Mouse (Mus musculus): ENCODE measurements around the gene Scgb2a2. TPM values are rescaled to one million over a fixed set of nuclear protein-coding genes. Genes with fewer than 3 reads are reported as not detected.

The Scgb2a2 gene
- total and polyA plus RNA-seq, 3 experiments = not detected

DNA sequence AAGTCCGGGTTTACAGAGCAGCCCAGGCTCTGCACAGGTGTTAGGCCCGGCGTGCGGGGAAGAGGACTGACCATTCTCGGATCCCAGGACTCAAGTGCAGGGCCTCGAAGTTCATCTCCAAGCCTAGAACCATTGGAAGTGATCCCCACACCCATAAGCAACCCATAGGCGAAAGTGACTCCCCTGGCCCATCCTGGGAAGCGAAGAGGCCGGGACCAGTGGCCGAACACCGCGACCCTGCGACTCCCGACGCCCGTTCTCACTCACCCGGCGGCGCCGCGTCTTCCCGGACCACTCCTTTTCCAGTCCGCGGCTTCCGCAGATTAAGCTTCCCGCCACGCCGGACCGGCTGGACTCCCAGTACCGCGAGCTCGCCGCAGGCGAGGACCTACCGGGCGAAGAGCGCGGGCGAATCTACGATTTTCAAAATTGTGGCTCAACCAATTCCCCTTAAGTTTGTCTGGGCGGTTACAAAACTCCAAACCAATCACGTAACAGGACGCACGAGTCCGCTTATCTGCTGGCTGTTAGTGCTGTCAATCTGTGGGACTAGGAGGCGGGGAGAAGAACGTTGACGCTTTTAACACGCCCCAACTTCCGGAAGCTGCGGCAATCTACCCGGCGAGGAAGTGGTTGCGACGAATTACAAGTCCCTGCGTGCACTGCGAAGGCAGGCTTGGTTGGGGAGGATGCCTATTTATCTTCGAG, 51.9 kb downstream of the Scgb2a2 start, which contains the start of gene Incenp (continued):
- TF ChIP-seq USF1 (IDR thresholded peaks at IDR 0.05; ENCODE audit: low read depth, low read length) (no peak), UBTF (IDR thresholded peaks at IDR 0.05; ENCODE audit: borderline replicate concordance, insufficient read depth, low read depth, low read length) (no peak), CTCF (IDR thresholded peaks at IDR 0.05 in 2 of 3, conservative IDR thresholded peaks at IDR 0.05 in 1 of 3; ENCODE audit: control insufficient read depth in 1 of 3, insufficient read depth in 1 of 3, low read depth in 2 of 3, low read length in 3 of 3, poor library complexity in 1 of 3, severe bottlenecking in 1 of 3) (no peak), BHLHE40 (IDR thresholded peaks at IDR 0.05; ENCODE audit: borderline replicate concordance, low read depth, low read length) (no peak), MAFK (IDR thresholded peaks at IDR 0.05; ENCODE audit: borderline replicate concordance, low read depth, low read length) (no peak), MYC (IDR thresholded peaks at IDR 0.05; ENCODE audit: low read depth, low read length) (peak; percentile 52), RCOR1 (IDR thresholded peaks at IDR 0.05; ENCODE audit: low read depth, low read length) (no peak), ZC3H11A (IDR thresholded peaks at IDR 0.05; ENCODE audit: low read depth, low read length) (no peak), GABPA (IDR thresholded peaks at IDR 0.05; ENCODE audit: low read depth, low read length) (no peak), POLR2AphosphoS2 (IDR thresholded peaks at IDR 0.05; ENCODE audit: low read length) (peak; percentile 82; the same call in 1 of the 2 replicates), KAT2A (conservative IDR thresholded peaks at IDR 0.05; ENCODE audit: low read depth, low read length) (no peak), TAL1 (IDR thresholded peaks at IDR 0.05; ENCODE audit: low read length) (no peak), JUND (IDR thresholded peaks at IDR 0.05; ENCODE audit: low read depth, low read length) (no peak), MAZ (IDR thresholded peaks at IDR 0.05; ENCODE audit: low read depth, low read length) (no peak), MYB (IDR thresholded peaks at IDR 0.05; ENCODE audit: low read depth, low read length) (no peak), ZKSCAN1 (IDR thresholded peaks at IDR 0.05; ENCODE audit: low read depth, low read length) (no peak), RAD21 (IDR thresholded peaks at IDR 0.05; ENCODE audit: low read depth, low read length) (no peak)

DNA sequence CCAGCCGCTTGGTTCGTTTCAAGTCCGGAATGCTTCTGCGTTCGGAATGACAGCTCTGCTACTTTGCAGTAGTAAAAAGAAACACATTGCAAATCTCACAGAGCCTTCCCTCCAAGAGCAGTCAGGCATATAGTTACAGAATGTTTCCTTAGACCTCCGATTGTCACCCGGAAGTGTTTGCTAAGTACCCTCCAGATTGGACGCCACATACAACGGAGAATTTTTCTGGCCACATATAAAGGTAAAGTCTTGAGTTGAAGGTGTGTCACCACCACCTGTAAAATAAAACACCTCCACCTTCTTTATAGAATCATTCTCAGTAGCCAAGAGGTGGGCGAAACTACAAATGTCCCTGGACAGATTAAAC, 52.4 kb downstream of the Scgb2a2 start:
- Histone ChIP-seq H3K36me3 (ENCODE audit: control insufficient read depth in 1 of 2, insufficient read depth in 2 of 2, low read length in 2 of 2) (peaks cover 0 to 25% of the 10 kb centered on the region in 2 experiments; a peak in 3 of 4 replicates), H3K27ac (ENCODE audit: control insufficient read depth, low read depth, low read length) (peak overlapping the region; percentile 94), H3K4me3 (ENCODE audit: control insufficient read depth in 1 of 2, insufficient read depth in 1 of 2, low read depth in 2 of 2, low read length in 2 of 2) (peak overlapping the region; percentile 62 to 65), H3K79me2 (ENCODE audit: control insufficient read depth, insufficient read depth, low read length, poor library complexity) (peaks cover 45% of the 10 kb centered on the region), H3K4me1 (ENCODE audit: control insufficient read depth in 1 of 2, insufficient read depth in 2 of 2, low read length in 2 of 2) (peaks cover 0 to 24% of the 10 kb centered on the region in 2 experiments; a peak in 3 of 4 replicates), H3K9me3 (replicated peaks; ENCODE audit: insufficient read depth, low read length) (no peaks in the 10 kb centered on the region), H3K27me3 (ENCODE audit: control insufficient read depth in 1 of 2, insufficient read depth in 2 of 2, low read length in 2 of 2) (no peaks in the 10 kb centered on the region), H3K9ac (ENCODE audit: control insufficient read depth, low read depth, low read length, poor library complexity, severe bottlenecking) (peak overlapping the region; percentile 74)
- TF ChIP-seq NELFE (IDR thresholded peaks at IDR 0.05; ENCODE audit: low read depth, low read length) = no peak
- no peak for TF ChIP-seq CTCF (IDR thresholded peaks at IDR 0.05 in 2 of 3, conservative IDR thresholded peaks at IDR 0.05 in 1 of 3; ENCODE audit: control insufficient read depth in 1 of 3, insufficient read depth in 1 of 3, low read depth in 2 of 3, low read length in 3 of 3, poor library complexity in 1 of 3, severe bottlenecking in 1 of 3)
- TF ChIP-seq GABPA (IDR thresholded peaks at IDR 0.05; ENCODE audit: low read depth, low read length) = no peak
- peak; percentile 6; the same call in 1 of the 2 replicates for TF ChIP-seq SIN3A (IDR thresholded peaks at IDR 0.05; ENCODE audit: low read length)
- TF ChIP-seq TCF12 (IDR thresholded peaks at IDR 0.05; ENCODE audit: low read depth, low read length) = 0 out of 2 replicates have a peak, but pooled peaks have one; percentile 32
- no peak for TF ChIP-seq BHLHE40 (IDR thresholded peaks at IDR 0.05; ENCODE audit: borderline replicate concordance, low read depth, low read length)
- peak; percentile 75 for TF ChIP-seq HCFC1 (IDR thresholded peaks at IDR 0.05; ENCODE audit: low read depth, low read length)
- no peak for TF ChIP-seq MXI1 (IDR thresholded peaks at IDR 0.05; ENCODE audit: low read depth, low read length)
- TF ChIP-seq ZNF384 (IDR thresholded peaks at IDR 0.05; ENCODE audit: low read depth, low read length) = no peak
- 0 out of 2 replicates have a peak, but pooled peaks have one; percentile 11 for TF ChIP-seq TBP (IDR thresholded peaks at IDR 0.05; ENCODE audit: low read depth, low read length)
- no peak; the same call in 1 of the 2 replicates for TF ChIP-seq MAX (IDR thresholded peaks at IDR 0.05; ENCODE audit: low read length)
- TF ChIP-seq JUND (IDR thresholded peaks at IDR 0.05; ENCODE audit: low read depth, low read length) = no peak
- TF ChIP-seq ZKSCAN1 (IDR thresholded peaks at IDR 0.05; ENCODE audit: low read depth, low read length) = no peak
- TF ChIP-seq E2F4 (IDR thresholded peaks at IDR 0.05; ENCODE audit: borderline replicate concordance, low read depth, low read length) = no peak
- TF ChIP-seq POLR2A (IDR thresholded peaks at IDR 0.05; ENCODE audit: control insufficient read depth in 1 of 2, insufficient read depth in 1 of 2, low read depth in 1 of 2, low read length in 2 of 2, poor library complexity in 1 of 2) = no peak
- TF ChIP-seq CHD2 (IDR thresholded peaks at IDR 0.05; ENCODE audit: low read length) = no peak
- TF ChIP-seq ETS1 (IDR thresholded peaks at IDR 0.05; ENCODE audit: low read depth, low read length) = peak; percentile 50; the same call in 1 of the 2 replicates
- no peak; the same call in 1 of the 2 replicates for TF ChIP-seq KAT2A (conservative IDR thresholded peaks at IDR 0.05; ENCODE audit: low read depth, low read length)
- TF ChIP-seq SMC3 (IDR thresholded peaks at IDR 0.05; ENCODE audit: low read depth, low read length) = no peak
- TF ChIP-seq RAD21 (IDR thresholded peaks at IDR 0.05; ENCODE audit: low read depth, low read length) = no peak
- DNase-seq (ENCODE audit: low read depth, low spot score) = no peak

Data from MEL (cell line).